ENCODE assay signal across 20 mouse cellular contexts in the genomic region with DNA sequence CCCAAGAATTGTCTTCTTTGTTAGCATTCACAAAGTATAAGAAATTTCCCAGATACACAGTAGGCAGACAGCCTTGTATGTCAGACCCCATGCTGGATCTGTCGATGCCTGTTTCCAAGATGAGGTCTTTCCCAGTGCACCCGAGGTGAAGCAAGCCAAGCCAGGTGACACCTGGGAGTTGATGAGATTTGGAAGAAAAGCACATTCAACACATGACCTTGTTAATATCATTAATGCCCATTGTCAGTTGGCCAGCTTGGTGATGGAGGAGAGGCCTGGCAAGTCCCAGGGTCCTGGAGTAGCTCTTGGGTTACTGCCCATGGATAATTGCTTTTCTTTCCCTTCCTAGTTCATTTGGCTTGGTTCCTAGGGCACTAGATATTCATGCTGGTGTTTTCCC.
DNase-seq lines count a peak whose midpoint lies in the region; ATAC-seq lines count a peak whose summit lies in the region.
"Had no signal": no experiment of that assay in that cellular context is flagged by ENCODE, and none has a peak within 500 bp of the region (broad histone marks: within the 10 kb centered on the region; RNA-seq: fewer than 3 reads in every experiment).

No protein-coding gene starts in this region.

- 57% methylated on average over 2 of the region's 2 CpGs for WGBS in hindbrain, embryonic 15.5 days
- WGBS in hindbrain, embryonic 10.5 days, result 81% methylated on average over 2 of the region's 2 CpGs

- peak; percentile 9 to 30 for DNase-seq in cerebellum, postnatal 25 days
- DNase-seq in cerebellum, adult 11 months, result no peak
- no peak for DNase-seq in hindbrain, embryonic 10.5 days (ENCODE audit: low spot score)
- DNase-seq in retina, adult 2 months (ENCODE audit: low read depth, low spot score), result peak; percentile 2
- DNase-seq in retina, embryonic 14.5 days (ENCODE audit: low spot score), result no peak
- no peak for DNase-seq in urinary bladder, adult 18-20 months (ENCODE audit: low spot score in 2 of 2)
- DNase-seq: adrenal gland, postnatal 36 days; heart, adult 11 months; kidney, adult 2 months; kidney, postnatal 25 days; layer of hippocampus, adult 9-11 months; liver; lung, adult 18-20 months; lung, postnatal 36 days; thymus, postnatal 4 days had no signal

- H3K27ac ChIP-seq in hindbrain, embryonic 15.5 days (replicated peaks), result no peak overlapping the region
- no peak overlapping the region for H3K27ac ChIP-seq in hindbrain, embryonic 10.5 days
- H3K27ac ChIP-seq: embryonic facial prominence, embryonic 15.5 days; heart, embryonic 15.5 days had no signal

- ATAC-seq in hindbrain, embryonic 15.5 days (ENCODE audit: low FRiP score, low read depth), result peak; percentile 42; the same call in 1 of the 2 replicates
- ATAC-seq: activated CD4-positive, CD25-positive, alpha-beta regulatory T cell, adult 4 months; Patski had no signal

- H3K27me3 ChIP-seq in hindbrain, embryonic 15.5 days, result no peaks in the 10 kb centered on the region
- no peaks in the 10 kb centered on the region for H3K27me3 ChIP-seq in hindbrain, embryonic 10.5 days (ENCODE audit: insufficient read depth, poor library complexity, severe bottlenecking)
- H3K27me3 ChIP-seq: embryonic facial prominence, embryonic 15.5 days; heart, embryonic 15.5 days; Patski had no signal

- no peaks in the 10 kb centered on the region for H3K4me1 ChIP-seq in hindbrain, embryonic 15.5 days (replicated peaks)
- no peaks in the 10 kb centered on the region for H3K4me1 ChIP-seq in hindbrain, embryonic 10.5 days (replicated peaks)
- H3K4me1 ChIP-seq: embryonic facial prominence, embryonic 15.5 days; heart, embryonic 15.5 days had no signal

- H3K9me3 ChIP-seq in hindbrain, embryonic 15.5 days, result no peaks in the 10 kb centered on the region
- no peaks in the 10 kb centered on the region for H3K9me3 ChIP-seq in hindbrain, embryonic 10.5 days
- H3K9me3 ChIP-seq: embryonic facial prominence, embryonic 15.5 days; heart, embryonic 15.5 days had no signal

- H3K9ac ChIP-seq in hindbrain, embryonic 15.5 days, result no peak overlapping the region
- H3K9ac ChIP-seq: embryonic facial prominence, embryonic 15.5 days; heart, embryonic 15.5 days had no signal

- H3K36me3 ChIP-seq in hindbrain, embryonic 15.5 days, result no peaks in the 10 kb centered on the region
- H3K36me3 ChIP-seq in hindbrain, embryonic 10.5 days, result no peaks in the 10 kb centered on the region
- H3K36me3 ChIP-seq: embryonic facial prominence, embryonic 15.5 days; heart, embryonic 15.5 days had no signal

- H3K4me2 ChIP-seq in hindbrain, embryonic 15.5 days, result no peak overlapping the region
- H3K4me2 ChIP-seq: embryonic facial prominence, embryonic 15.5 days; heart, embryonic 15.5 days had no signal

- no peak overlapping the region for H3K4me3 ChIP-seq in hindbrain, embryonic 15.5 days
- H3K4me3 ChIP-seq in hindbrain, embryonic 10.5 days, result no peak overlapping the region
- H3K4me3 ChIP-seq: embryonic facial prominence, embryonic 15.5 days; heart, embryonic 15.5 days had no signal

Comparison
In these comparisons a context has a peak if more than half of its experiments do, and no peak if none do; other contexts are left out.
1. DNase-seq: peak in cerebellum, postnatal 25 days (2 of 2) and retina, adult 2 months (single experiment); none in cerebellum, adult 11 months (single experiment), hindbrain, embryonic 10.5 days (single experiment), retina, embryonic 14.5 days (single experiment) and urinary bladder, adult 18-20 months (0 of 2).